Mouse (Mus musculus): ENCODE data around the gene Peg3. TPM values are rescaled to one million over a fixed set of nuclear protein-coding genes. Genes with fewer than 3 reads are reported as not detected.

Peg3 gene
- polyA plus RNA-seq, 1 experiment from 2014 or later = 111 TPM

DNA sequence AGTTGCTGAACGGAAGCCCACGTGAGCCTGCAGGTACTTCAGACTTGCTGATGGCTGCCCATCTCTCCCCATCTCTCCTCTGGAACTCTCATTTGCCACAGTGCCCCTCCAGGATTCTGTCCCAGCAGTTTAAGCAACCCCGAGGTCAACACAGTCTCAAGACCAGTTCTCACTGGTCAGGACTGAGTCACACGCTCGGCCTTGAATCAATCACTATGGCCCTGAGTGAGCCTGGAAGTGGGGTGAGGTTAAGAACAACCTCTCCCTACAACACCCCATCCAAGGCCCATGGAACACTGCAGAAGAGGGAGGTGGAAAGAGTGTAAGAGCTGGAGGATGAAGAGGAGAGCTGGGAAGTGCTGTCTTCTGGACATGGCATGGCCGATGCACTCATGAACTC, 44.7 kb downstream of the Peg3 start:
- Histone ChIP-seq H3K4me1 (replicated peaks; ENCODE audit: control insufficient read depth, insufficient read depth, low read length) (no peaks in the 10 kb centered on the region), H3K36me3 (replicated peaks; ENCODE audit: control insufficient read depth, insufficient read depth) (0 out of 2 replicates have a peak, but pooled peaks cover 4% of the 10 kb centered on the region), H3K9ac (no peak overlapping the region), H3K27me3 (ENCODE audit: control insufficient read depth, insufficient read depth, low read length) (no peaks in the 10 kb centered on the region), H3K9me3 (ENCODE audit: control insufficient read depth, low read length) (no peaks in the 10 kb centered on the region), H3K4me2 (replicated peaks) (no peak overlapping the region), H3K27ac (no peak overlapping the region), H3K4me3 (replicated peaks; ENCODE audit: low read length) (no peak overlapping the region)
- DNase-seq (ENCODE audit: low spot score) = no peak
- WGBS = 97% methylated on average over 6 of the region's 6 CpGs
- ATAC-seq (ENCODE audit: low FRiP score) = no peak

GRCm38 (mm10) chr7:6666726-6667125, 63.5 kb downstream of the Peg3 start:
- H3K4me1 ChIP-seq (replicated peaks; ENCODE audit: control insufficient read depth, insufficient read depth, low read length) = no peaks in the 10 kb centered on the region
- H3K4me2 ChIP-seq (replicated peaks) = no peak overlapping the region
- H3K9ac ChIP-seq = no peak overlapping the region
- H3K9me3 ChIP-seq (ENCODE audit: control insufficient read depth, low read length) = no peaks in the 10 kb centered on the region
- H3K4me3 ChIP-seq (replicated peaks; ENCODE audit: low read length) = no peak overlapping the region
- no peak overlapping the region for H3K27ac ChIP-seq
- no peaks in the 10 kb centered on the region for H3K27me3 ChIP-seq (ENCODE audit: control insufficient read depth, insufficient read depth, low read length)
- no peak for DNase-seq (ENCODE audit: low spot score)
- H3K36me3 ChIP-seq (replicated peaks; ENCODE audit: control insufficient read depth, insufficient read depth) = no peaks in the 10 kb centered on the region
- 82% methylated on average over 3 of the region's 3 CpGs for WGBS
- ATAC-seq (ENCODE audit: low FRiP score) = no peak

DNA sequence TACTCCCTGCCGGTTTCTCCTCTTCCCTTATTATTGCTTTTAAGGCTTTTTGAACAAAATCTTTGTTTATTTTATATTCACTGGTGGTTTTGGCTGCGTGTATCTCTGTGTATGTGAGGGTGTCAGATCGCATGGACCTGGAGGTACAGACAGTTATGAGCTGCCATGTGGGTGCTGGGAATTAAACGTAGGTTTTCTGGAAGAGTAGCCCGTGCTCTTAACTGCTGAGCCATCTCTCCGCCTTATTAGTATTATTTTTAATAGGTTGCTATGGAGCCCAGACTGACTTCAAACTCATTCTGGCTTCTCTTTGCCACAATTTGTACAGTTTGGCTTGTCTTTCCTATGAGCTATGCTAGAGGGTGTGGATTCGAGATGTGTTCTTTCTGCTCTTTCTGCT, 66.8 kb downstream of the Peg3 start:
- H3K9ac ChIP-seq = no peak overlapping the region
- H3K4me1 ChIP-seq (replicated peaks; ENCODE audit: control insufficient read depth, insufficient read depth, low read length) = no peaks in the 10 kb centered on the region
- H3K27ac ChIP-seq = no peak overlapping the region
- 84% methylated on average over 7 of the region's 7 CpGs for WGBS
- no peaks in the 10 kb centered on the region for H3K27me3 ChIP-seq (ENCODE audit: control insufficient read depth, insufficient read depth, low read length)
- no peak overlapping the region for H3K4me2 ChIP-seq (replicated peaks)
- DNase-seq (ENCODE audit: low spot score) = no peak
- H3K36me3 ChIP-seq (replicated peaks; ENCODE audit: control insufficient read depth, insufficient read depth) = no peaks in the 10 kb centered on the region
- no peaks in the 10 kb centered on the region for H3K9me3 ChIP-seq (ENCODE audit: control insufficient read depth, low read length)
- ATAC-seq (ENCODE audit: low FRiP score) = no peak
- H3K4me3 ChIP-seq (replicated peaks; ENCODE audit: low read length) = no peak overlapping the region

DNA sequence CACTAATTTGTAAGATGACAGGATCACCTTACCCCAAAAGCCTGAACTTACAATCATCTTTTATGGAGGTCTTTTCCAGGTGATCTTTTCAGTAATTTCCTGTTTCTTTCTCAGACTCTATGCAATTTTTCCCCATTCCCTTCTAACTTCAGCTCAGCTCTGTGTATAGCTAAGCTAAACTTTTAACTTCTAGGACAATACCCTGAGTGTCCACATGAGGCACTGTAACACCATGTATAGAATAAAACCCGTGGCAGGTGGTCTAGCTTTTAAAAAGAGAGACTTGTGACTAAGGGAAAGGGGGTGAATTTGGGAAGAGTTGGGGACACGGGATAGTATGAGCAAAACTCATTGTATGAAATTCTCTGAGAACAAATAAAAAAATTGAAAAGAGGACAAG, 70.6 kb downstream of the Peg3 start:
- ATAC-seq (ENCODE audit: low FRiP score) (peak; percentile 66; the same call in 1 of the 2 replicates), DNase-seq (ENCODE audit: low spot score) (peak; percentile 87)
- Histone ChIP-seq H3K4me3 (replicated peaks; ENCODE audit: low read length) (no peak overlapping the region), H3K27ac (no peak overlapping the region), H3K9ac (no peak overlapping the region), H3K36me3 (replicated peaks; ENCODE audit: control insufficient read depth, insufficient read depth) (no peaks in the 10 kb centered on the region), H3K4me2 (replicated peaks) (no peak overlapping the region), H3K27me3 (ENCODE audit: control insufficient read depth, insufficient read depth, low read length) (no peaks in the 10 kb centered on the region), H3K4me1 (replicated peaks; ENCODE audit: control insufficient read depth, insufficient read depth, low read length) (no peaks in the 10 kb centered on the region), H3K9me3 (ENCODE audit: control insufficient read depth, low read length) (no peaks in the 10 kb centered on the region)
- WGBS = 17% methylated on average over 2 of the region's 2 CpGs

- Histone ChIP-seq H3K9ac (no peak overlapping the region), H3K27ac (no peak overlapping the region), H3K9me3 (ENCODE audit: control insufficient read depth, low read length) (no peaks in the 10 kb centered on the region), H3K27me3 (ENCODE audit: control insufficient read depth, insufficient read depth, low read length) (no peaks in the 10 kb centered on the region), H3K4me2 (replicated peaks) (no peak overlapping the region), H3K4me3 (replicated peaks; ENCODE audit: low read length) (no peak overlapping the region), H3K4me1 (replicated peaks; ENCODE audit: control insufficient read depth, insufficient read depth, low read length) (no peaks in the 10 kb centered on the region), H3K36me3 (replicated peaks; ENCODE audit: control insufficient read depth, insufficient read depth) (no peaks in the 10 kb centered on the region)
- WGBS = 95% methylated on average over 7 of the region's 7 CpGs
- ATAC-seq (ENCODE audit: low FRiP score) = no peak
- DNase-seq (ENCODE audit: low spot score) = no peak
Measured at GRCm38 (mm10) chr7:6658606-6659005, 71.6 kb downstream of the Peg3 start.

Other genes with a start within 250 kb of the Peg3 start
- not detected in 2 replicates for gene Olfr5, start 243.5 kb downstream of the Peg3 start, polyA plus RNA-seq (2014; fragmentation: Nextera tagmentation; extraction: Ambion mirVana)
- gene Olfr1347, start 230.7 kb downstream of the Peg3 start, polyA plus RNA-seq (2014; fragmentation: Nextera tagmentation; extraction: Ambion mirVana) = not detected in 2 replicates
- not detected in 2 replicates for gene Olfr1348, start 221.7 kb downstream of the Peg3 start, polyA plus RNA-seq (2014; fragmentation: Nextera tagmentation; extraction: Ambion mirVana)
- gene Olfr1349, start 207.5 kb downstream of the Peg3 start, polyA plus RNA-seq (2014; fragmentation: Nextera tagmentation; extraction: Ambion mirVana) = not detected in 2 replicates
- gene Olfr1350, start 165.6 kb downstream of the Peg3 start, polyA plus RNA-seq (2014; fragmentation: Nextera tagmentation; extraction: Ambion mirVana) = not detected in 2 replicates
- 7.1 and 7.5 TPM in 2 replicates for gene Zim1, start 34.0 kb downstream of the Peg3 start, polyA plus RNA-seq (2014; fragmentation: Nextera tagmentation; extraction: Ambion mirVana)
- 29.0 and 29.4 TPM in 2 replicates for gene Usp29, start 147 bp upstream of the Peg3 start, polyA plus RNA-seq (2014; fragmentation: Nextera tagmentation; extraction: Ambion mirVana)